Mouse (Mus musculus) left cerebral cortex, postnatal 4 days (tissue): ENCODE data around the gene Ier5l. TPM values are rescaled to one million over a fixed set of nuclear protein-coding genes. Genes with fewer than 3 reads are reported as not detected.

Experiments
- DNase-seq: peaks from one replicate; pipeline ENCODE4 v3.0.0-alpha.2; 2022
- intact Hi-C: fragments of 180-260 bp; cut with DNase I; formaldehyde crosslinking; loops from one replicate; pipeline ENCODE4 v1.15.1; 2025
- total RNA-seq, 2 experiments: library from RNA; stranded (reverse); gene quantifications; 2 replicates each; pipeline ENCODE4 v1.2.3; 2021

Gene Ier5l
- total RNA-seq, 2 experiments from 2014 or later: 10.8 to 13.2 TPM

DNA sequence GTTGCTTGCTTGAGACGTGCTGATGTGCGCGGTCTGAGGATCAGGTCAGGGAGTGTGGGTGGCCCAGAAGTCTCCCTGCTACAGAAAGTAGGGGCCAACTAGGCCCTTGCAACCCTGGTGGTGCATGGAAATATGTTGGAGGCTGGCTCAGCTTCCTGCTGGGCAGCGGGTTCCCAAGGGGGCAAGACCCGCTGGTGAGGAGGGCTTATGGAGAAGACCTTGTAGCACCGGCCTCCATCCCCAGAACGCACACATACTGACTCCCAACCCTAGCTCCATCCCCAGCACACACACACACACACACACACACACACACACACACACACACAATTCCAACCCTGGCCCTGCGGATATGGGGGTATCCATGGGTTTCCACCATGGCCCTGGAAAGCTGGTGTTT is 3.0 kb downstream of the Ier5l start:
- DNase-seq: peak; percentile 40
- intact Hi-C loops: loop anchor here (5.0 to 10.0 kb wide), 3 partner anchors 121 to 244 kb away; no protein-coding TSS in a partner anchor

DNA sequence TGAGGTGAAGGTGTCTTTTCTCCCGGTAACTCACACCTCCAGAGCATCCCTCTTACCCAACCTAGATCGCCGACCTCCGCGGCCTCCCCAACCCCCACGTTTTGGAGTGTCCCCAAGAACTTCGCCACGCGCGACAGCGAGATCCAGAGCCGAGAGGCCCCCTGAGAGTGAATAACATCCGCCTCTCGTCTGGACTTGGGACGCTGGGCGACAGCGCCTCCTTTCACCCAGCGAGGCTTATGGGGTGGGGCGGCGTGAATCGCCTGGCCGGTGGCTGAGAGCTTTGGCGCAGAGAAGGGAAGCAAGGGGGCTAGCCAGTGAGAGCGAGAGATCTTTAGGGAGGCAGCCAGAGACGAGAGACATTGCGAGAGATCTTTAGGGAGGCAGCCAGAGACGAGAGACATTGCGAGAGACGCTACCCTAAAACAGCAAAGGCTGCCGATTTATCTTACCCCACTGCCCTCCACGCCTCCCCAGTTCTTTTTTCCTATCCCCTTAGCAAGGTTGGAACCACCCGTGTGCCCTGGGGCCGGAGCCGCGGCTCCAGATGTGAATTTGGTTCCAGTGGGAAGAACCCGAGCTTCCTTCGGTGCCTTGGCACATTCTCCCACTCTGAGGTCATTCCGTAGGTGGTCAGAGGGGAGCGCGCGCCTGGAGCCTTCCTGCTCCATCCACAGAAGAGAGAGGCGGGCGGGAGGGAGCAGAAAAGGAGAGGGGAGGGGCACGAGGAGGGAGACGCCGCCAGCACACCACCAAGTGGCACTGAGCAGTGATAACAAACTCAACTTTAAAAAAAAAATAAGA is 3.7 kb downstream of the Ier5l start:
- DNase-seq: peak; percentile 74
- intact Hi-C loops: loop anchor here (5.0 to 10.0 kb wide), 3 partner anchors 122 to 244 kb away; no protein-coding TSS in a partner anchor

GRCm38 (mm10) chr2:30469796-30470142 is 4.2 kb downstream of the Ier5l start:
- DNase-seq: peak; percentile 89
- intact Hi-C loops: loop anchor here (5.0 to 10.0 kb wide), 3 partner anchors 123 to 245 kb away; no protein-coding TSS in a partner anchor

- intact Hi-C loops: no loop called here
Observed at GRCm38 (mm10) chr2:30469009-30469408, 5.0 kb downstream of the Ier5l start.

DNA sequence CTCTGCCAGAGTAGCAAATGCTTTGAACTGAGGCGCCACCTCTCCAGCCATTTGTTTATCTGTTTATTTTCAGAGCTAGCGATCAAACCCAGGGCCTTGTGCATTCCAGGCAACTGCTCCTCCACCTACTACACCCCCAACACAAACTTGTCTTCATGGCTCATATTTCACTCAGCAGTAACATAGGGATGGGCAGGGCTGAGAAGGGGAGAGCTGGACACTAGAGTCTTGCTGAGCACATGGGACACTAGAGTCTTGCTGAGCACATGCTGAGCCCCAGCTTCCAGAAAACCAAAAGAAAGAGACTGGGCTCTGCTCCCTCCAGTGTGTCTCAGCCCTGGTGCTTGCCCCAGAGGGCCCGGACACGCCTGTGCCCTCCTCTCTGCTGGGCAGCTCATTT is 7.2 kb downstream of the Ier5l start:
- intact Hi-C loops: no loop called here
- DNase-seq: no peak

More at GRCm38 (mm10) chr2:30469009-30469408, 5.0 kb downstream of the Ier5l start:
- no peak for DNase-seq

DNA sequence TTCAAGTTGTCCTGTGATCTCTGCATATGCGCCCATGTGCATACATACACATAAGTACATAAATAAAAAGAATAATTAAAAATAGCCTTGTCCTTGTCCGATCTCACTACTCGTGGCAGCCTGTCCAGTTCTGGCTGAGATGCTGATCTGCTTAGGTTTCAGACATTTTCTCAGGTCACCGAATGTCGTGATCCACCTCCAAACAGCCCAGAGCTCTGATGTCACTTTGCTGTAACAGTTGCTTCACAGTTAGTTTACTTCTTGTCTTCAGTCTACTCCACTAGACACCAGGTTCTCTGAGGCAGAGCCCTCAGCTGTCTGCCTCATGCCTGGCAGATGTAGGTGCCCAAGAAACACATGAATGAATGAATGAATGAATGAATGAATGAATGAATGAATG is 9.6 kb downstream of the Ier5l start:
- intact Hi-C loops: no loop called here
- DNase-seq: no peak

GRCm38 (mm10) chr2:30463904-30464330 is 10.1 kb downstream of the Ier5l start:
- intact Hi-C loops: no loop called here
- DNase-seq: peak; percentile 50

GRCm38 (mm10) chr2:30463341-30463761 is 10.7 kb downstream of the Ier5l start:
- intact Hi-C loops: no loop called here
- no peak for DNase-seq

DNA sequence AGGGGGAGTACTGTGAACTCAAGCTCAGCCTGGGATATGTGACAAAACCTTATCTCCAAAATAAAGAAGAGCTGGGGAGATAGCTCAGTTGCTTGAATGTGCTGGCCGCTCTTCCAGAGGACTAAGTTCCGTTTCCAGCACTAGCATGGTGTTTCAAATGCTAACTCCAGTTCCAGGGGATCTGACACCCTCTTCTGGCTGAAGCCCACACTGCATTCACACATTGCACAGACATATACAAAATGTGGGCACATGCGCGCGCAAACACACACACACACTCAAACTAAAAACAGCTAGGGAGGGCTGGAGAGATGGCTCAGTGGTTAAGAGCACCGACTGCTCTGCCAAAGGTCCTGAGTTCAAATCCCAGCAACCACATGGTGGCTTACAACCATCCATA is 14.8 kb downstream of the Ier5l start:
- no peak for DNase-seq
- intact Hi-C loops: no loop called here

DNA sequence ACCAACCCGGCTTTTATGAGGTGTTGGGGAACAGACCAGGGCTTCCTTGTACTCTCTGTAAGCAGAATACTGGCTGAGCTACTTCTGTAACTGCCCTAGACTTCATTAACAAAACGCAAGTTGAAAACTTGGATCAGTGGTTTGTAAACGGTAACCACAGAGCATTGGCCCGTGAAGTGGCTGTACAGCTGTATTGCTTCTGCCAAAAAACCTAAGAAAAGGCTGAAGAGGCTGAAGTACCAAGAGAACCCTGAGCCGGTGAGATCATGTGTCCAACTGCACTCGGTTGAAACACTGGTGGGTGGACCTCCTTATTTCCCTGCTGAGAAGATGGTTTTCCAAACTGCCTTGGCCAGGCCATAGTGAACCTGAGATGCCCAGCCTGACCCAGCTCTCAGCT is 15.7 kb downstream of the Ier5l start:
- intact Hi-C loops: no loop called here

DNA sequence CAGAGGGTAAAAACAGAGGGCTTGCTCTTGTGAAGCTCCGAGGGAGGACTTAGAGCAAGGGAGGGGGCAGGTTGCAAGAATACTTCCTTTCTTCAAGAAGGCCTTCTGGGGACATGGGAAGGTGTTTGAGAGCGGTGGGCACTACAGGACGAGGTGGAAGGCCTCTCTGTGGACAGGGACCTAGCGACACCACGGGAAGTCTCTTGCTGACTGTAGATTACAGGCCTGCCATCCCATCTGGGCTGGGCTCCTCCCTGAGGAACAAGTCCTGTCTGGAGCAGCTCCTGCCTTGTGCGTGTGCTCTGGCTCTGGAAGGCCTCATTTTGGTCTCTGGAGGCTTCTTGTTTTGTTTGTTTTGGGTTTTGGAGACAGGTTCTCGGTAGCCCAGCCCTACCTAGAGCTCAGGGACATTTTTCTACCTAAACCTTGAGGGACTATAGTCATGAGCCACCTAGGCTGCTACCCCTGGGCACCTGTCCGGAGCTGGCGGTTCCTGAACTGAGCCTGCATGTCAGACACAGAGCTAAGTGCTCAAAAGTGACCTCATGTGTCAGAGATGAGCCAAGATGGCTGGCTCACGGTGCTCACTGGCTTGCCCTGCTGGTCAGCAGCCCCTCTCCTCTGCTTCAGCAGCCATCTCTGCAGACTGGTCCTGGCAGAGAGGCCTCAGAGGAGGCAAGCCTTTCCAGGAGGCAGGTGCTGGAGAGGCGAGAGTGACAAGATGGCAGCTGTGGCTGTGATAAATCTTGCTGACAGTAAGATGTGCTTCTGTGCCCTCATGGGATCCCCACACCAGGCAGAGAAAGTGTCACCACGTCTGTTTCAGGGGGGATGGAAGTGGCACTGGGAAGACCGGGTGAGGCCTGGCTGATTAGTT is 17.7 kb downstream of the Ier5l start:
- intact Hi-C loops: no loop called here
- no peak for DNase-seq

More for the DNA sequence above, 15.7 kb downstream of the Ier5l start:
- no peak for DNase-seq

GRCm38 (mm10) chr2:30454587-30454986 is 19.4 kb downstream of the Ier5l start:
- no peak for DNase-seq
- intact Hi-C loops: no loop called here

GRCm38 (mm10) chr2:30453570-30453969 is 20.4 kb downstream of the Ier5l start:
- no peak for DNase-seq
- intact Hi-C loops: no loop called here

GRCm38 (mm10) chr2:30451525-30451924 is 22.5 kb downstream of the Ier5l start:
- intact Hi-C loops: no loop called here
- no peak for DNase-seq

GRCm38 (mm10) chr2:30450530-30450929 is 23.5 kb downstream of the Ier5l start:
- DNase-seq: no peak
- intact Hi-C loops: no loop called here

GRCm38 (mm10) chr2:30448371-30448770 is 25.6 kb downstream of the Ier5l start:
- no peak for DNase-seq
- intact Hi-C loops: no loop called here

DNA sequence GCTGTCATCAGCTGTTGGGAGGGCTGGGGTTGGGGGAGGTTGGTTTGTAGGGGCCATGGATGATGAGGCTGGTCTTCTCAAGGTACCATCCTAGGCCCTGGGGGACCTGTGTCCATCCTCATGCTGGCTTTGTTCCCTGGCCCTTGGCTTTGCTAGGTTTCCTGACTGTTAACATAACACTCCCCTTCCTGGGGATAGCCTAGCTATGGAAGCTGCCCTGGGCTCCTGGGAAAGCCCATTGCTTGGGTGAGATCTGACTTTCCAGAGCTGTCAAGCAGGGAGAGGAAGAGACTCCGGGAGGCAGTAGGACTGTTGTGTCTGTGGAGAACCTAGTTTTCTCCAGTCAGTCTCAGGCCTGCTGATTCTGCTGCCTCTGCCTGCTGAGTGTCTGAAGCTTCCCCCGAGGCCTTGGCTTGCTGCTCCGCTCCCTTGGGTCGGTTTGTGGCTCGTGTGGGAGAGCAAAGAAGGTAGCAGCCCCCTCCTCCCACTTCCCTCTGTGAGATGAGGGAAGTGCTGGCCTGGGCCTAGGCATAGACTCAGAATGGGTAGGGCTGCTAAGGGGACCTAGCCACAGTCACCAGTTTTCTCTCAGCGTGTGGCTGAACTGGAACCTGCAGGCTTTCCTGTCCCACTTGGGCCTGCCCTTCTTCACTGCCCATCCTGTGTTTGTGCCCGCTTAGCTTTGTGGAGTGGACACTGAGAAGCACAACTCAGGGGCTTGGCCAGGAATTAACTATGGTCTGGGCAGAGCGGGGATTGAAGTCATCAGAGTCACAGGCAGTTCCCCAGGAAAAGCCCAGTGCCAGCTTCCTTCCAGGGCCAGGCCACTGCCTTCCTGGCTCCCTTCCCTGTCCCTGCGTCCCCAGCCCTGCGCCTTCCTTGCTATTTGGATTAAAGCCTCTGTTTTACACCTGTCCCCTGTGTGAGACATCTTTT is 26.9 kb downstream of the Ier5l start:
- DNase-seq: no peak
- intact Hi-C loops: no loop called here

GRCm38 (mm10) chr2:30445312-30445711 is 28.7 kb downstream of the Ier5l start:
- intact Hi-C loops: no loop called here
- DNase-seq: no peak

- no peak for DNase-seq
- intact Hi-C loops: no loop called here
Observed at GRCm38 (mm10) chr2:30444450-30444849, 29.6 kb downstream of the Ier5l start.

- no peak for DNase-seq
- intact Hi-C loops: no loop called here
Observed at GRCm38 (mm10) chr2:30444006-30444405, 30.0 kb downstream of the Ier5l start.
